Mouse (Mus musculus) stomach, adult 2 months (tissue): ENCODE data around the gene Cdca3. TPM values are rescaled to one million over a fixed set of nuclear protein-coding genes. Genes with fewer than 3 reads are reported as not detected.

Experiments
- polyA plus RNA-seq: library from polyadenylated mRNA; depleted of rRNA; stranded (reverse); fragments of >200 nt; gene quantifications from 2 replicates; pipeline ENCODE4 v1.2.3, GENCODE M21; 2012; rRNA removed

Cdca3 gene
- polyA plus RNA-seq = 19.8 and 24.0 TPM in 2 replicates

GRCm38 (mm10) chr6:124828868-124829798, at the start of gene Cdca3, which contains the start of gene Usp5:
Cdca3 (plus strand) TSS chr6:124829547.
Usp5 (minus strand) TSS chr6:124829484.

GRCm38 (mm10) chr6:124808358-124809012, 20.9 kb upstream of the Cdca3 start, which contains the start of gene Spsb2:
Spsb2 (plus strand) TSS chr6:124808661.

GRCm38 (mm10) chr6:124813933-124814332, 15.4 kb upstream of the Cdca3 start, which contains the start of gene Tpi1:
Tpi1 (minus strand) TSS chr6:124814296.

GRCm38 (mm10) chr6:124840241-124841167, 11.2 kb downstream of the Cdca3 start, which contains the start of gene Gnb3:
Gnb3 (minus strand) TSS chr6:124840275.

GRCm38 (mm10) chr6:124856916-124857839, 27.8 kb downstream of the Cdca3 start, which contains the start of gene P3h3:
P3h3 (minus strand) TSS chr6:124857752.

GRCm38 (mm10) chr6:124863658-124864298, 34.4 kb downstream of the Cdca3 start, which contains the start of gene Gpr162:
Gpr162 (minus strand) TSS chr6:124863983.

Other genes with a start within 250 kb of the Cdca3 start
- not detected in 2 replicates for gene C1s2, start 193.5 kb upstream of the Cdca3 start, polyA plus RNA-seq
- 46.7 and 49.3 TPM in 2 replicates for gene Lpcat3, start 166.5 kb upstream of the Cdca3 start, polyA plus RNA-seq
- gene Emg1, start 117.4 kb upstream of the Cdca3 start, polyA plus RNA-seq = 9.4 and 10.8 TPM in 2 replicates
- gene Phb2, start 117.2 kb upstream of the Cdca3 start, polyA plus RNA-seq = 83.4 and 111 TPM in 2 replicates
- 9.1 and 9.5 TPM in 2 replicates for gene Ptpn6, start 90.8 kb upstream of the Cdca3 start, polyA plus RNA-seq
- gene Grcc10, start 88.2 kb upstream of the Cdca3 start, polyA plus RNA-seq = 80.8 and 106 TPM in 2 replicates
- not detected in 2 replicates for gene Gm45234, start 73.5 kb upstream of the Cdca3 start, polyA plus RNA-seq
- gene Atn1, start 73.0 kb upstream of the Cdca3 start, polyA plus RNA-seq = 38.7 and 38.9 TPM in 2 replicates
- gene Eno2, start 59.9 kb upstream of the Cdca3 start, polyA plus RNA-seq = 4.7 and 5.5 TPM in 2 replicates
- gene Lrrc23, start 49.8 kb upstream of the Cdca3 start, polyA plus RNA-seq = 0.13 and 0.26 TPM in 2 replicates
- 14.1 and 16.2 TPM in 2 replicates for gene Spsb2, start 20.9 kb upstream of the Cdca3 start, polyA plus RNA-seq
- gene Tpi1, start 15.3 kb upstream of the Cdca3 start, polyA plus RNA-seq = 179 and 210 TPM in 2 replicates
- gene Usp5, start 63 bp upstream of the Cdca3 start, polyA plus RNA-seq = 36.1 and 46.9 TPM in 2 replicates
- 0.10 and 0.24 TPM in 2 replicates for gene Gnb3, start 10.7 kb downstream of the Cdca3 start, polyA plus RNA-seq
- 12.1 and 14.8 TPM in 2 replicates for gene P3h3, start 28.2 kb downstream of the Cdca3 start, polyA plus RNA-seq
- 0.77 and 0.80 TPM in 2 replicates for gene Gpr162, start 34.4 kb downstream of the Cdca3 start, polyA plus RNA-seq
- 0.58 and 0.83 TPM in 2 replicates for gene Cd4, start 58.7 kb downstream of the Cdca3 start, polyA plus RNA-seq
- 0.84 and 2.3 TPM in 2 replicates for gene Lag3, start 82.2 kb downstream of the Cdca3 start, polyA plus RNA-seq
- gene Ptms, start 90.6 kb downstream of the Cdca3 start, polyA plus RNA-seq = 1,316 and 1,529 TPM in 2 replicates
- 194 and 239 TPM in 2 replicates for gene Mlf2, start 101.8 kb downstream of the Cdca3 start, polyA plus RNA-seq
- gene Cops7a, start 136.0 kb downstream of the Cdca3 start, polyA plus RNA-seq = 101 and 118 TPM in 2 replicates
- 7.0 and 7.5 TPM in 2 replicates for gene Pianp, start 167.1 kb downstream of the Cdca3 start, polyA plus RNA-seq
- 24.5 and 29.6 TPM in 2 replicates for gene Zfp384, start 179.6 kb downstream of the Cdca3 start, polyA plus RNA-seq
- 13.9 and 17.2 TPM in 2 replicates for gene Ing4, start 210.2 kb downstream of the Cdca3 start, polyA plus RNA-seq
- gene Acrbp, start 220.1 kb downstream of the Cdca3 start, polyA plus RNA-seq = 8.2 and 12.1 TPM in 2 replicates
- 27.0 and 30.5 TPM in 2 replicates for gene Lpar5, start 238.4 kb downstream of the Cdca3 start, polyA plus RNA-seq